Mouse (Mus musculus): ENCODE measurements at regions not wholly inside any gene's neighbourhood (a gene's known extent, or its start where the extent isn't known, plus 50 kb on each side); places are given as distances from the start of the nearest gene placed in this dataset.

DNA sequence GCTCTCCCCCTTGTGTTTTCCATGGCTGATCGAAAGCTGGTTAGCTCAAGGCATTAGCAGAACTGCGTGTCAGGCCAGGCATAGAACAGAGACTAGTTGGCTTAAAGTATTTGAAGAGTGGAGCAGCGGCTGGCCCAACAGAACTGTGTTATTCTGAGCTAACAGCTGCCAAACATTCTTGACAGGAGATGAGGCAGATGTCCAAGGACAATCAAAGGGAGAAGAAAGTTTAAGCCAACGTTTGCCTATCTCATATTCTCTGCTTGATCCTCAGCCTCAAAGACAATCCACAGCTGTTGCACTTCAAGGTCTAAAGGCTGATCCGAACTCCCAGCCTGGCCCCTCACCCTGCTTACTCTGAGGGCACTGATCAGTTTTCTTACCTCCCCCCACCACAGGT is 401.2 kb upstream of the Nr2f2 start:
- DNase-seq (ENCODE audit: low spot score in 2 of 2), result no peak

DNA sequence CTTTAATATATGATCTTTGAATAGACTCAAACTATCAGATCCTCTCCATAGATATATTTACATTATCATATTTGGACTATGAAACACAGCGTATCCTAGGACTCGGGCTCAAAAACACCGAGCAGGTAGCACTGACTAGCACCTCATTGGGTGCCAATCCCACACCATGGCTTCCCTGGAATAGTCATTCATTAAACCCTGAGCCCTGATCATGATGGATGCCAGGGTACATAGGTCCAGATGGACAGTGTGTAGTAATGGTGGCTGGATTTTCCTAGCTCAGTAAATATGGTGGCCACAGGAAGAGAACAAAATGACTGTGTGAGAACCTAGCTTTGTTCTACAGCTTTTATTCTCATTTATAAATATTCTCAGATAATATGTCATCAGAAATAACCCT is 390.1 kb upstream of the Nr2f2 start:
- DNase-seq (ENCODE audit: low spot score in 2 of 2), result no peak

GRCm38 (mm10) chr7:70754826-70755225 is 388.3 kb upstream of the Nr2f2 start:
- no peak for DNase-seq (ENCODE audit: low spot score in 2 of 2)

DNA sequence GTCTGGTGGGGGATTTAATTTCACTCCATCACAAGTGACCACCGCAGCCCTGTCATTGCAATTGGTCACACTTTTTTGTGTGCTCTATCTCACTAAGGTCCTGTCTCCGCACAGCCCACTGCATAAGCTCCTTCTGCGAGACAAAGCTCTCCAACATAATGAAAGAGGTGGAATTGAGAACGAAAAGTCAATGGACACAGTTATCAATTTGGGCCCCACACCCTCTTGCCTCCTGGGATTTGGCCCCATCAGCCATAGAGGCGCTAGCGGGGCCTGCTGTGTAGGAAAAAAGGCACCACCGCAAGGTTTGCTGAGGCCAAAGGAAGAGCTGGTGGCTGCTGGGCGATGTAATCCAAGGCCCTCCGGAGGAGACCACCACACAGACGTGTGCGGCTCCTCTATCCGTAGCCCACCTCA is 386.3 kb upstream of the Nr2f2 start:
- DNase-seq (ENCODE audit: low spot score in 2 of 2), result no peak

DNA sequence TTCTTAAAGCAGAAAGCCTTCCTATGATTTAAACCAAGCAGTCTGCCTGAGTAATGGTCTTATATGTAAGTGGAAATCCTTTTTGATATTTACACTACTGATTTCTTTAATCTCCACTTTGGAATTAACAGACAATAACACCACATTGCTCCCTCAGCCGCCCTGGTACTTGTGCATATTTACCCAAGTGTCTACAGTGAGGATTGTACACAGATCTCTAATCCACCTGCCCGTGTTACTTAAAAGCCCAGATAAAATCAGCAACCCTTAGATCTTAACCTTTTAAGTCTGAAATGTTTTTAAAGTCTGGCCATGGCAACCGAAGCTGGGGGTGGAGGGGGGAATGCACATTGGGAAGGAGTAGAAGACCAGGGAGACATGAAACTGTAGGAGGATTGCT is 382.3 kb upstream of the Nr2f2 start:
- no peak for DNase-seq (ENCODE audit: low spot score in 2 of 2)

- no peak for DNase-seq (ENCODE audit: low spot score in 2 of 2)
Measured at GRCm38 (mm10) chr7:70748345-70748744, 381.8 kb upstream of the Nr2f2 start.

- no peak for DNase-seq (ENCODE audit: low spot score in 2 of 2)
Measured at GRCm38 (mm10) chr7:70744296-70744695, 377.8 kb upstream of the Nr2f2 start.

GRCm38 (mm10) chr7:70735591-70735990 is 369.1 kb upstream of the Nr2f2 start:
- no peak for DNase-seq (ENCODE audit: low spot score in 2 of 2)

DNA sequence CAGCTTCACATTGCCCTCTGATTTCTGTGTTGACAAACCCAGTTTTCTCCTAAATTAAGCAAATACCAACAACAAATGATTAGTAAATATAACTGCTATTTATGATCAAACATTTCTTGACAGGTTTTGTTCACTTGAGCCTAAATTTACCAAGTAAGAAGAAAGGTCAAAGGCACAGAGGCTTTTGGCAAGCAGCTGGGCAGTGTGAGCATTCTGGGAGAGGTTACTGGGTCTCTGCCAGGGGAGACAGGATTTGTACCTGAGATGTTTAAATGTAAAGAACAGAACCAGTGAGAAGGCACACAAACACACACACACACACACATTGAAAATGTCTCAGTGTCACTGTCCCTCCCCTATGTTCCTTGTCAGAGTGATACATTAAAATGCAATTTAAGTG is 367.0 kb upstream of the Nr2f2 start:
- no peak for DNase-seq (ENCODE audit: low spot score in 2 of 2)

DNA sequence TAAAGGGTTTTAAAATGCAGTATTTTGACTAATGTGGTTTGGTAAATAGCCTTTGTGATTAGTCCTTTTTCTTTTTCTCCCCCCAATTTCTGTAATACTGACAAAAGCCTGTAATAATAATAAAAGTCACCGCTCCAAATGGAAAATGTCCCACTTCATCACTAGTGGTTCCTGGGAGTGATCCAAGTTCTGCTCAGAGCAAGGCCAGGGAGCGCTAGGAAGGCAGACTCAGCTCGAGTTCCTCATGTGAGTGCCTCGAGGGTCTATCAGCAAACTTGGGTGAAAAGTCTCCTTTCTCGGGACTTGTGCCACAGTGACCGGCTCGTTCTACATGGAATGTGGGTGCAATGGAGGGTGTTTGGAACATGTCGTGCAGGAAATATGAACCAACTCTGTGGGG is 363.4 kb upstream of the Nr2f2 start:
- no peak for DNase-seq (ENCODE audit: low spot score in 2 of 2)

DNA sequence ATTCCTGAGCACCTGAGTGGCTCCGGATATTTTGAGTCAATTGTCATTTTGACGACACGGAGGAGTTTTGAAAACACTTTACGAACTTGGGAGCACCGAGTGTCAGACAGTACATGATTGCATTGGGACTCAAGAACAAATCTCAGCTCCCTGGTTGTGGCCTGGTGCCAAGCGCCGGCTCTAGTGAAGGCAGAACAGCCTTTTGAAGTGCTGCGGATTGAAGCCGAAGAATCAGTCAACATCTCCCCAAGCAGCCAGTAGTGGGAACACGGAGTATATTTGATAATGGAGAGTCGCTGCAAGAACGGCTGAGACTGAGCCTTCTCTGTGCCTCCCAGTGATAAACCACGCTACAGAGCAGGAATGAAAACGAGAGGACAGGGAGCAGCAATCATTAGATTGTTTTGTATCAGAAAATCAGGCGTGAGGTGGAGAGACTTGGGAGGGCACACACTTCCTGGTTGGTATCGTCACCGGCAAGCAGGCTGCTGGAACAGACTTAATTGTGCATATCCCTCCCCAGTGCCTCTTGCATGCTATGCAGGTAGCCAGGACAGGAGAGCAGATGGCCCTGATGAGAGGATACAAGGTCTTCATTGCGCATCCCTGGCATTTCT is 351.7 kb upstream of the Nr2f2 start:
- no peak for DNase-seq (ENCODE audit: low spot score in 2 of 2)

- no peak for DNase-seq (ENCODE audit: low spot score in 2 of 2)
Measured at GRCm38 (mm10) chr7:70717608-70718007, 351.1 kb upstream of the Nr2f2 start.

- DNase-seq (ENCODE audit: low spot score in 2 of 2), result no peak
Measured at GRCm38 (mm10) chr7:70716811-70717458, 350.4 kb upstream of the Nr2f2 start.

DNA sequence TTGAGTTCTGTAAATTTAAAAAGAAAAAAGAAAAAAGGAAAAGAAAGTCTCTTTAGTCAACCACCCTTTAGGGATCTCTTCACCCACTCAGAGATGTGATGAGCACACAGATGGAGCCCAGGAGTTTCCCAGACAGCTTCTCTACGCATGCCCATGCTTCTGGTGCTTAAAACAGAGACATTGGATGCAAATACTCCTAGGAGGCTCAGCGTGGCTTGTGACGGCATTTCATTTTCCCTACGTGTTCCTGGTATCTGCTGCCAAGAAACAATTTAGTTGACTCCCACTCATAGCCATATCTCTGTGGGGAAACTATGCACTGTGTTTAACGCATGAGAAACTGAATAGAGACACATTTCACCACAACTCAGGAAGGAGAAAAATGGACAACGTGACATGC is 345.6 kb upstream of the Nr2f2 start:
- DNase-seq (ENCODE audit: low spot score in 2 of 2), result no peak

DNA sequence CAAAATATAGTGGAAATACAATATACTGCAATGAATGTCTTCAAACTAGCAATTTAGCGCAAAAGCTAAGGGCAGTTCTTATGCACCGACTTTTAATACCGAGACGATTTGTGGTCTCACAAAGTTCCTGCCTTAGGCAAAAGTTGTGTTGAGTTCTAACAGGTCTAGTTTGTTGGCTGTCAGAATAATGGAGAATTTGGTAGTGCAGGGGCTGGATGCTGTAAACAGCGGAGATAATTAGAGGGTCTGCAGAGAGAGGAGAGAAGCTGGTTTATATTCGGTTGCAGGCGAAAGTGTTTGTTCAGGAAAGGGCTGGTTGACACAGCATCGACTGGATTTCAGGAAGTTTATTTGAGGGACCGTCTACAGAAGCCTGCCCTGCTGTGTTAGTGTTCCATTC is 339.7 kb upstream of the Nr2f2 start:
- no peak for DNase-seq (ENCODE audit: low spot score in 2 of 2)

DNA sequence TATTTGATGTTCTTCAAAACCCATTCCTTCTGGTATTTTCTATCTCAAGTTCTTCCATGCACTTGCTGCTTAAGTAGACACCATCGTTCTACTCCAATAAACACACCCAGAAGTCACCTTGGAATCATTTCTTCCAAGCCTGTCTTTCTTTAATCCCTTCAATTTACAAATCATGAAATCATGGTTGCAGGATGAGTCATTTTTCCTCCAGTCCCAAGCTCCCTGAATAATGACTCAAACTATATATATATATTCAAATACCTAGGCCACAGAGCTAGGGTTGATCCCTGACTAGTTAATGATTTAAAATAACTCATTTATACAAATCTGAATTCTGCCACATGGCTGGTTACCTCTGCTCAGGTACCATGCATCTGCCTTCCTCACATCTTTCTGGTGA is 337.2 kb upstream of the Nr2f2 start:
- no peak for DNase-seq (ENCODE audit: low spot score in 2 of 2)

GRCm38 (mm10) chr7:70700461-70700860 is 333.9 kb upstream of the Nr2f2 start:
- DNase-seq (ENCODE audit: low spot score in 2 of 2), result no peak

GRCm38 (mm10) chr7:70699391-70699790 is 332.9 kb upstream of the Nr2f2 start:
- DNase-seq (ENCODE audit: low spot score in 2 of 2), result no peak

GRCm38 (mm10) chr7:70698986-70699385 is 332.5 kb upstream of the Nr2f2 start:
- DNase-seq (ENCODE audit: low spot score in 2 of 2), result no peak

GRCm38 (mm10) chr7:70692160-70692559 is 325.6 kb upstream of the Nr2f2 start:
- no peak for DNase-seq (ENCODE audit: low spot score in 2 of 2)

DNA sequence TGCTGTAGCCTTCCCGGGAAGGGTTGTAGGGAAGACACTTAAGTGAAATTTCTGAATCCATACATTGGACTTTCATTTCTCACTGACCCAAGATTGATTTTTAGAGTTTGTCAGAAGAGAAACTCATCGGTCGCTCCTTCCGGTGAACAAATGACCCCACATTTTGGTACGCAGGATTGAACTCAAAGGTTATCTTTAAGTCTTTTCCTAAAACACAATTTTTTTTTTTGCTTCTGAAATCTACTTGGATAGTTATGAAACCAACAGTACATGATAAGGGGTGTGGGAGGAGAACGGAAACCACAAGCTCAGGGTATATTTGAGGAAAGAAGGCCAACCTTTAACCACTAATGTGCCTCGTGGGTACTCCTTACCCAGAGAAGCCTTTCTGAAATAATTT is 324.3 kb upstream of the Nr2f2 start:
- DNase-seq (ENCODE audit: low spot score in 2 of 2), result no peak

GRCm38 (mm10) chr7:70669065-70669464 is 302.5 kb upstream of the Nr2f2 start:
- no peak for DNase-seq (ENCODE audit: low spot score in 2 of 2)

GRCm38 (mm10) chr7:70660162-70660561 is 293.6 kb upstream of the Nr2f2 start:
- DNase-seq (ENCODE audit: low spot score in 2 of 2), result no peak
